Mouse (Mus musculus) gastrocnemius, postnatal 36 days (tissue): ENCODE results near the gene Gm12184. TPM values are rescaled to one million over a fixed set of nuclear protein-coding genes. Genes with fewer than 3 reads are reported as not detected.
"Not testable (repeated sequence)": the region's sequence is repeated elsewhere in the genome, so short reads cannot be mapped to it uniquely, and the experiment has no call there.

Source experiments
- DNase-seq, 2 experiments: peaks; one replicate each; pipeline ENCODE4 v3.0.0; 2022
- intact Hi-C: fragments of 180-260 bp; cut with DNase I; formaldehyde crosslinking; loops from one replicate; pipeline ENCODE4 v1.15.1; 2025
- total RNA-seq, 2 experiments: library from RNA; stranded (reverse); gene quantifications; 2 replicates each; pipeline ENCODE4 v1.2.3; 2021

The Gm12184 gene
- total RNA-seq, 2 experiments from 2014 or later = 0.61 to 0.91 TPM

DNA sequence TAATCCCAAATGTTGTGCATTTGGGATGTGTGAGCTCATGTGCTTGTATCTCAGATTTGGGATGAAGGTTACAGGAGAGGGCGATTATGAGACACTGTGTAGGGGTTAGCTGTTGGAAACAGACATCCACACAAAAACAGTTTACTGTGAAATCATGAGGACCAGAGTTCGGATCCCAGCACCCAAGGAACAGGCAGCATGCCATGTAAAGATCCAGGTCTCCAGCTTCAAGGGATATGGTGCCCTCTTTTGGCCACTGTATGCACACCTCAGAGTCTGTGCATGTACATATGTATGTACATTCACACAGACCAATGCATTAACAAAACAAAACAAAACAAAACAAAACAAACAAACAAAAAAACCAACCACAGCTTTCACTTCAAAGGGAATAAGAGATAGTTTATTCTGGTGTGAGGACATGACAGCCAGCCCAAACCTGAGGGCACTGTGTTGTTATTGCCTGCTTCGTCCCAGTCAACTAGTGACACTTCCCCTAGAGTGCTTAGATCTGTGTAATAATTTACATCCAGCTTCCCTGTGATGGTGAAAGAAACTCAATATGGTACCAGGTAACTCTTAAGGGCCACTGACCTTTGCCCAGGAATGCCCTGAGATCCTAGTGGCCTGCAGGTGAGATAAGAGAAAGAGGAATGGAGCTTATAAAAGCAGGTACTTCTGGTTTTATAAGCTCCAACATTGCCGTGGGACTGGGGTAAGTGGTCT is 25.0 kb upstream of the Gm12184 start:
- intact Hi-C loops = no loop called here
- no peak for DNase-seq

DNA sequence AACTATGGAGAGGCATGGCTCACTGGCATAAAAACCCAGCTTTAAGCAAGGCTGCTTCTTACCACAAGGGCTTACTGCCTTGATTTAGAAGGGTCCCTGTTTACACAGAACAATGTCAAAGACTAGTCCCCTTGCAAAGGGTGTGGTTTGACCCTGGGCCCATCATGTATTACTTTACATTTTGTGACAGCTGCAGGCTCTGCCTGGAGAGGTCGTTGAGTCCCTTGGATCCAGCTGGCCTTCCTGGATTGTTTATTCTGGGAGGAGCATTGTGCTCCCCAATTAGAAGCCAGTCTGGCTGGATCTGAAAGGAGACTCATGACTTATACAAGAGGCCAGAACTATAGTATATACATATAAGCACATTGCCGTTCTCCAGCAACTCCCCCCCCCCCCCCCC is 23.8 kb upstream of the Gm12184 start:
- intact Hi-C loops = no loop called here

DNA sequence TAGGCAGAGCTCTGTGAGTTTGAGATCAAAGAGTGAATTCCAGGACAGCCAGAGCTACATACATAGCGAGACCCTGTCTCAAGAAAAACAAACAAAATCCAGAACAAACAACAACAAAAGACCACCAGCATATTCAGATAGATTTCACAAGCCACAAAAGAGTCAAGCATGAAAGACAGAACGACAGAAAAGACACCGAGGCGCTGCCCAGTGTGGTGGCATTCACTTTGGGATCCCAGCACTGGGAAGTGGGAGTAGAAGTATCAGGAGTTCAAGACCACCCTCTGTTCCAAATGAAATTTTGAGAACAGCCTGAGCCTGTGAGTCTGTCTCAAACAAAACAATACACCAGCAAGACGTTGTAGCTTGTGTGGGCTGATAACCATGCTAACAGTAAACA is 20.4 kb upstream of the Gm12184 start:
- intact Hi-C loops = no loop called here
- DNase-seq = no peak

More for the DNA sequence above, 23.8 kb upstream of the Gm12184 start:
- no peak for DNase-seq

DNA sequence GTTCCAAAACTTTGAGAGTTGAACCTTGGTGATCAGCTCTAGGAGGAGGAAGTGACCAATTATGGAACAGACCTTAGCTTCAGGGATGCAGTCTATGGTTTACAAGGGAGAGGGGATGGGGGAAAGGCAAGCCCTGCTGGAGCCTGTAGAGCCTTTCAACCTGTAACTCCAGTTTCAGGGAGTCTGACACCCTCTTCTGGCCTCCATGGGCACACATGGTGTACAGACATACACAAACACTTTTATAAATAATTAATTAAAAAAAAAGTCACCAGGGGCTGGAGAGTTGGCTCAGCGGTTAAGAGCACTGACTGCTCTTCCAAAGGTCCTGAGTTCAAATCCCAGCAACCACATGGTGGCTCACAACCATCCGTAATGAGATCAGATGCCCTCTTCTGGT is 19.9 kb upstream of the Gm12184 start:
- DNase-seq, intact Hi-C loops: not testable (repeated sequence)

DNA sequence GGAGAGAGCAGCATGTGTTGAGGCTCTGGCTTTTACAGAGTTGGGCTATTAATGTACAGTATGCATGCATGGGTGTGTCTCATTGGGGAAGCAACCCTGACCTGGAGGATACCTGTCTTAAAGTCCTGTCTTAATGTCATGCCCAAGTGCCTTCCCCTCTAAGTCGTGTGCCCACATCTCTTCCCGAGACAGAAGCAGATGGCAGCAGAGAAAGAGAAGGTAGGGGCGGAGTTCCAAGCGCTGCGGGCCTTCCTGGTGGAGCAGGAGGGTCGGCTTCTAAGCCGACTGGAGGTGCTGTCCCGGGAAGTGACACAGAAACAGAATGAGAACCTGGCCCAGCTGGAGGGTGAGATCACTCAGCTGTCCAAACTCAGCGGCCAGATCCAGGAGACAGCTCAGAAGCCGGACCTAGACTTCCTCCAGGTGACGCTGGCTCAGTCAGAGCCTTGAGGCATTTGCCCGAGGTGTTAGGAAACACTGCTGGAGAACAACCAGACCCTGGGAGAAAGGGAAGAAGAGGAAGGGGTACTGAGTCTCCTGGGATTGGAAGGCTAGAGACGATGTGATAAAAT is 18.9 kb upstream of the Gm12184 start:
- intact Hi-C loops = no loop called here
- DNase-seq = no peak

DNA sequence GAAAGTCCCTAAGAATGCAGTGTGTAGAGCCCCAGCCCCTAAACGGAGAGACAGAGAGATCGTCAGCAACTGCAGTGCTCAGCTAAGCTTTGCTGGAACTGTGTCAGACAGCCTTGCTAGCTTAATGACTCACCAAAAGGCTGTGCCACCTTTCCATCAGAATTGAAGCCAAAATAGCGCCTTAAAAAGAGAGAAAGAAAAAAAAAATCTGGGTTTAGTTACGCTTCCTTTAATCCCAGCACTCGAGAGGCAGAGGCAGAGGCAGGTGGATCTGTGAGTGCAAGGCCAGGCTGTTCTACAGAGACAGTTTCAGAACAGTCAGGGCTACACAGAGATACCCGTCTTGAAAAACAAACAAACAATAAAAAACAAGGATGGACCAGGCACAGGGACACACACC is 17.9 kb upstream of the Gm12184 start:
- intact Hi-C loops = no loop called here
- DNase-seq = no peak

DNA sequence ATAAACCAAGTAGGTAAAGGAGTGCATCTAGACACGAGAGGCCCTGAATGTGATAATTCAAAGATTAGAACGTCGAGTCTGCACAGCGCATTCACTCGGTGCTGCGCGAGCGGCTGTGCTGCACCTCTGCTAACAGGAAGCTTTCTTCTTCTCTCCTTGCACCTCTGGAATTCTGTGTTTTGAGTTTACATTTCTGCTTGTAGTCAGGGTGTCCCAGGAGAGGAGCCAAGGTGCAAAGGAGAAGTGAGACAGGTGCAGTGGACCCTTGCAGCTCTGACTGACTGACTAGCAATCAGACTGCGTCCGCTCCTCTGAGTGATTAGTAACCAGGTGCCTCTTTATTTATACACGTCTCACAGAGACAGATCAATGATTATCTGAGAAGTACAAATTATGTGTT is 16.7 kb upstream of the Gm12184 start:
- DNase-seq = no peak
- intact Hi-C loops = no loop called here

DNA sequence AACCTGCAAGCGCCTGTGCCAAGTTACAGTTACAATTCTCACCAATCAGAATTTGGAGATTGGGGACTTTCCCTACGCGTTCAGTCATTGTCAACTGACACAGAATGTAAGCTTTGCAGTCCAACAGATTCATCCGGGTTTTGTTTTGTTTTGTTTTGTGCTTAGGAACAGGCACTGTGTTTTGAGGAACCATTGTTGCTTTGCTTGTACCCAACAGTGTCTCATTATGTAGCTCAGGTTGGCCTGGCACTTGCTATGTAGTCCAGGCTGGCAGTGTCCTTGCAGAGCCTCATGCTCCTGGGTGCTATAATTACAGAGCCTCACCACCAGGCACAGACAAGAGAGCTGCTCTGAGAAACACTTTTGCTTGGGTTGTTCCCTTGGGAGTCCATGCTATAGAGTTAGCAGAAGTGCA is 15.9 kb upstream of the Gm12184 start:
- no peak for DNase-seq
- intact Hi-C loops = no loop called here

DNA sequence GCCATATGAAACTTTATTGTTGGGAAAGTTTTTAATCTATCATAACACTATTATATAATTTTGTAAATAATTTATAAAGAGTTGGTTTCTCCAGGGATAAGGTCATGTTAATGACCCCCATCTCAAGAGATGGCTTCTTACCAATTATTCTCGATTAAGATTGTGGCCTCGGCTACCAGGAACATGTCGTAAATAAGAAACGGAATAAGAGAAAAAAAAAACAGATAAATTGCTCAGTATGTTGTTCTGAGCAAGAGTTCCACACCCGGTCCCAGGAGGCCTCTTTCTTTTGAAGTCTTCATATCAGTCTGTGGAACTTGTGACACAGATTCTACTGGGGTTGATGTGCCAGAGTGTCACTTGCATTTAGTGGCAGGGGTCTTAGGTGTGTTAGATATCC is 14.8 kb upstream of the Gm12184 start:
- DNase-seq = no peak
- intact Hi-C loops = no loop called here

DNA sequence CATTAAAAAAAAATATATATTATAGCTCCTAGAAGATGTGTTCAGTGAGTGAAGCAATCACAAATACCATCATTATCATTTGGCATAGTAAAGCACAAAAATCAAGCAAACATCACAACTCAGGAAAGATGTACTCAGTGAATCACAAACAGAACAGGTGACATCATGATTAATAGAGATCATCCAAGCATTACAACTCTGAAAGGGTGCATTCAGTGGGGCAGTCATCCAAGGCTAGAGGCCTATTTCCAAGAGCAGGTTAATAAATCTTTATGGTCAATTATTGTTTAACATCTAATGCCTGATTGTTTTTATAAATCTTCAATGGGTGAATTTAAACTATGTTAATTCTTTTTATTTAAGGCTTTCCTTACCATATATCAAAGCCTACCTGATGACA is 14.3 kb upstream of the Gm12184 start:
- intact Hi-C loops = no loop called here
- DNase-seq = no peak

DNA sequence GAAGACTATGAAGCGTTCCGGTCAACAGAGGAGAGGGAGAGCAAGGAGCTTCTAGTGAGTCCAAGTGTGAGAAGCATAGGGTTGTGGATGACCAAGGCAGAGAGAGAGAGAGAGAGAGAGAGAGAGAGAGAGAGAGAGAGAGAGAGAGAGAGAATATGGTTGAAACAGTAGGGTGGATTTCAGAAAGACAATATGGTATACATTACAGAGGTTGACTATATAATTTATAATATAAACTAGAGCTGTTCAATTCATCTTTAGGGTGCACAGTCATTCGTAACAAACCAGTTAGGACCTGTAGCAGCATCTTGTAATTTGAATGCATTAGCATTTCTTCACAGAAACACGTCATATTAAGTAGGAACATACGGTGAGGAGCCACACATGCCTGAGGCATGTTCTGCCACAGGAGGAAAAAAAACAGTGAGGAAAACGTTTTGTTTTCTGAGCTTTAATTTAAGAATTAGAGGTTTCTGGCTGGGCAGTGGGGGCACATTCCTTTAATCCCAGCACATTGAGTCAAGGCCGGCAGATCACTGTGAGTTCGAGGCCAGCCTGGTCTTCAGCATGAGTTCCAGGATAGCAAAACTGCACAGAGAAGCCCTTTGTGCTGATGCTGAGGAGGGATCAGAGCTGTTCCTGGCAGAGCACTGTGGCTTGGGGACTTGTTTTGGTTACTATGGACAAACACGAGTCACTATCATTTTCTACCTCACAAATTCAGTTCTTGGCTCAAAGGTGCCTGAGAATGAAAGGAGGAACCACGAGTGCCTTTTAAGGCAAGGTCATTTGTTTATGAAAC is 12.6 kb upstream of the Gm12184 start:
- intact Hi-C loops = no loop called here
- DNase-seq = no peak

DNA sequence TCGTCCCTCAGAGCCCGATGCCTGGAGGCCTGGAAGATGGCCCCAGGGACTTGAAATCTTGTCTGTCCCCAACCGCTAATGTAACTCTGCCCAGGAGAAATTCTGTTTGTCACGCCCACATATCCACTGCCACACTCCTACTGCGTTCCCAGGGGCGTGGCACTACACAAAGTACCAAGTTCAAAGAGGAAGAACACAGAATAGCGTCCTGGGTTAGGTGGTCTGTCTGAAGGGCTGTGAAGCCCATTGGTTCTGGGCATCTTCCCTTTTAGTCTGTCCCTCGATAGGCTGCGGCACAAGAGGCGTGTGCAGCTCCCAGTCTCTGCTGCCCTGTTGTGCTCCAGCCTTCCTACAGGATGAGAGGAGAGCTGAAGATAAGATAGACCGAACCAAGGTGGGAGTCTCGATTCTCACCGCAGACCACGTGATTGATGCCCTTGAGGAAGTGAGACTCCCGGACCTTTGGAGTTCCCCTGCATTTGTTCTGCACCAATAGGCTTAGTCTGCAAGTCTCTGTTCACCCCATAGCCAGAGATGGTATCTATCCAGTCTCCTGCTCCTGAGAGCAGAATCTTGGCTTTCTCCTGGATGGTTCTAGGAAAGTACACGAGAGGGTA is 11.8 kb upstream of the Gm12184 start:
- intact Hi-C loops = no loop called here

DNA sequence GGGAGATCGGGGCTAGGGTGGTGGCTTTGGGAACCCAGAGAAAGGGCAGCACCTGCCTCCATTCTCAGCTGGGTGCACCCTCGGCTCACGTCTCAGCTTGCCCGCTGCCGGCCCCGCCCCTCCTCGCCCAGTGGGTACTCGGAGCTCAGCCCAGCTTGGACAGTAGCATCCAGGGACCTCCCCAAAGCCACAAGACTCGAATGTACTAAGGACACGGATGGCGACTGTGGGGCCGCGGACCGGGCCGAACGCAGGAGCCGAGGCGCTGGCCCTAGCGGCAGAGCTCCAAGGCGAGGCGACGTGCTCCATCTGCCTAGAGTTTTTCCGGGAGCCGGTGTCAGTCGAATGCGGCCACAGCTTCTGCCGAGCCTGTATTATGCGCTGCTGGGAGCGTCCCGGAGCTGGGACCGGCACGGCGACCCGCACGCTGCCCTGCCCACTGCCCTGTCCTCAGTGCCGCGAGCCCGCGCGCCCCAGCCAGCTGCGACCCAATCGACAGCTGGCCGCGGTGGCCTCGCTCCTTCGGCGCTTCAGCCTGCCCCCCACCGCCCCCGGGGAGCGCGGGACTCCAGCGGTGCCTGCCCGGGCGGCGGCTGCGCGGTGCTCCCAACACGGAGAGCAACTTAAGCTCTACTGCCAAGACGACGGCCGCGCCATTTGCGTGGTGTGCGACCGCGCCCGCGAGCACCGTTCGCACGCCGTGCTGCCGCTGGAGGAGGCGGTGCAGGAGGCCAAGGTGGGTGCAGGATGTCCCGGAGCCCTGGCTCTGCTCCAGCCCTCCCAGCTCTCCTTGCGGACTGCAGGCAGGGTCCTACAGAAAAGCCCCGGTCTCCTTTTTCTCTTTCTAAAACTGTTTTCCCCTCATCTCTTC is 11.1 kb upstream of the Gm12184 start:
- peak; percentile 64 to 67 for DNase-seq
- intact Hi-C loops = loop anchor here (2.0 kb wide), 1 partner anchor 19 kb away; no protein-coding TSS in a partner anchor

More for the DNA sequence above, 11.8 kb upstream of the Gm12184 start:
- no peak for DNase-seq

DNA sequence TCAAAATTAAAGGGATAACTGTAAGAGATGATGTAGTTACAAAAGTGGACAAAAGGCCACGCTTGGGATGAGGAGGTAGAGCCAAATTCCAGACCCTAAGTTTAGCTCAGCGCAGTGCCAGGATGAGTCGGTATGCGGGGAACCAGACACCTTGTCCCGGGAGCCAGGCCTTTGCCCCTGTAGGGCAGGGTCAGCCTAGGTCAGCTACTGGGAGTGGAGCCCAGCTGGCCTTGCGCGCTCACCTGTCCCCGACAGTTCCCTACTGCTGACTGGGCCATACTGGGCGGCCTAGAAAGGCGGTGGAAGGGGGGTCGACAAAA is 10.5 kb upstream of the Gm12184 start:
- intact Hi-C loops = loop anchor here (2.0 kb wide), 1 partner anchor 18 kb away; no protein-coding TSS in a partner anchor
- peak in 1 of 2 experiments; percentile 75 for DNase-seq

DNA sequence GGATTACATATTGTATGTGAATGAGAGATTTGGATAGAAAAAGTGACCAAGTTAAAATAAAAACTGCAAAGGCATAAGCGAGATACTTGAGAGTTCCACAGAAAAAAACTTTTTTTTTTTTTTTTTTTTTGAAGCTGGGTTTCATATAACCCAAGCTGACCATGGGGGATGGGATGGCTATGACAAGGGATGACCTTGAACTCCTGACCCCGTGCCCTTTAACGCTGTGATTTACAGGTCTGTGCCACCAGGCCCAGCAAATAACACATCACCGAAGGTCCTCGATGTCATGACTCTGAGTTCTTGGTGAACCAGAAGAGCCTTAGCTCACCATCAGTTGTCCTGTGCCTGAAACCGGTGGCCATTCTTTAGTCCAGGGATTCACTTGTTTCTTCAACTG is 9.5 kb upstream of the Gm12184 start:
- DNase-seq = no peak
- intact Hi-C loops = loop anchor here (2.0 kb wide), 1 partner anchor 17 kb away; no protein-coding TSS in a partner anchor

DNA sequence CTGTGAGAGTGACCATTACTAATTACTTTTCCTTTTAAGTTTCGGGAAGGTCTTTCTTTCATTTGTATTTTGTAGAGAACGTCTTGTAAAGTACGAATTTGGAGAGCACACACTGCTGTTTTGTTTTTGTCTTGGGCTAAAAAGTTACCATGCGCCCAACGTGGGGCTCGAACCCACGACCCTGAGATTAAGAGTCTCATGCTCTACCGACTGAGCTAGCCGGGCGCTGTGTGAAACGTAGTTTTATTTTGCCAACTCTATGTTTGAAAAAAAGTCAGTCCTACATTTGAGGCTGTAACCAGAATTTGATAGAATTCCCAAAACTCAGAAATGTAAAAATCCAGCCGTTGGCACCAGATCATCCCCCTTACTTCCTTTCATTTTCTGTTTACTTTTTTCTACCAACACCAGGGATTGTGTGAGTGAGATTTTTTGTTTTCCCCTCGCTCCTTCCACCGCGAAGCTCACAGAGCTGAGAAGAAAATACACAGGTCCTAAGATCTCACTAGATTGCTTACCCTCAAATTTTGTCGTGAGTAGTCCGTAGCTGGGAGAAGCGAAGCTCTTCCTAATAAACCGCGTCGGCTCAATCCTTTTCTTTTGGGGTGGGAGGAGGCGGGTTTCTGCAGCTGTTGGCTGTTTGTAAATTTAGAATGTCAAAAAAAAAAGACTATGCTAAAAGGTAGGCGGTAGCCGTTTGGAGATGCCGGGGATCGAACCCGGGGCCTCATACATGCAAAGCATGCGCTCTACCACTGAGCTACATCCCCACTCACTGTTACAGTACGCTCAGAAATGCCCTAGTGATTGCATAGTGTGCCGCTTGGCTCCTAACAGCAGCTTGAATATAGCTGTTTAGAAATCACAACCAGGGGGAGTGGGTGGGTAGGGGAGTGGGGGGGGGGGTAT is 7.5 kb upstream of the Gm12184 start:
- intact Hi-C loops = loop anchor here (1.0 kb wide), 1 partner anchor 22 kb away; no protein-coding TSS in a partner anchor
- peak; percentile 85 to 93 for DNase-seq

DNA sequence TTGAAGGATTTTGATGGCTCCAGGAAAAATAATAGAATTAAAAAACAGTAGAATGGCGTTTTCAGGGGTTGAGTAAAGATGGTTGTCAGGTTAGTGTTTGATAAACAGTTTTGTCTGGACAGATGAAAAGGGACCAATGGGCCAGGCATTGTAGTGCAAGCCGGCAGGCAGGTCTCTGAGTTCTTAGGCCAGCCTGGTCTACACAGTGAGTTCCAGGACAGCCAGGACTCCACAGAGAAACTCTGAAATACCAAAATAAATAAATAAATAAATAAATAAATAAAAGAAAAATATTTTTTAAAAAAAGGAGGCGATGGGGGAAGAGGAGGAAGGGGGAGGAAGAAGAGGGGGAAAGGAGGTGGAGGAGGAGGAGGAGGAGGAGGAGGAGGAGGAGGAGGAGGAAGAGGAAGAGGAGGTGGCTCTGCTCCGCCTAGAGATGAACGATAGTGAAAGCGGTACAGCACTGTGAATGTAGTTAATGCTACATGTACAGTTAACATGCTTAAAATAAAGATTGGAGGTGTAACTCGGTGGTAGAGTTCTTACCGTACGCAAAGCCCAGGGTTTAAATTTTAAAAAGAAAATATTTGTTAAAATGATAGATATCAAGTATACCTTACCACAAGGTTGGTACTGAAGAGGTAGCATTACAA is 6.7 kb upstream of the Gm12184 start:
- intact Hi-C loops = loop anchor here (1.0 kb wide), 1 partner anchor 23 kb away; no protein-coding TSS in a partner anchor
- DNase-seq = no peak

DNA sequence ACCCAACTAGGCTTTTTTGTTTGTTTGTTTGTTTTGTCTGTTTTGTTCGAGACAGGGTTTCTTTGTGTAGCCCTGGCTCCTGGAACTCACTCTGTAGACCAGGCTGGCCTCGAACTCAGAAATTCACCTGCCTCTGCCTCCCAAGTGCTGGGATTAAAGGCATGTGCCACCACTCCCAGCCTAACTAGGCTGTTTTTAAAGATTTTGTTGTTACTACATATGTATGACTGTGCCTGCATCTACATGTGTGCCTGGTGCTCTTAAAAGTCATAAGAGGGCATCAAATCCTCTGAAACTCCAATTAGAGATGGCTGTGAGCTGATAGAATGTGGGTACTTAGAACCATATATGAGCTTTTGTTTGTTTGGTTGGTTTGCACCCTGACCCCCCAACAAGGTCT is 4.8 kb upstream of the Gm12184 start:
- intact Hi-C loops = no loop called here
- DNase-seq = no peak
